Mouse (Mus musculus): ENCODE measurements at regions not wholly inside any gene's neighbourhood (a gene's known extent, or its start where the extent isn't known, plus 50 kb on each side); places are given as distances from the start of the nearest gene placed in this dataset.

GRCm38 (mm10) chr12:39257571-39257970 is 478.4 kb downstream of the Etv1 start:
- TF ChIP-seq CTCF (IDR thresholded peaks at IDR 0.05; ENCODE audit: insufficient read depth, low read length): no peak
- no peak for TF ChIP-seq POLR2A (IDR thresholded peaks at IDR 0.05; ENCODE audit: borderline replicate concordance, extremely low read depth, low read depth, low read length)
